Mouse (Mus musculus): ENCODE measurements around the gene Serpina16.
"Not testable (repeated sequence)": the region's sequence is repeated elsewhere in the genome, so short reads cannot be mapped to it uniquely, and the experiment has no call there.

The Serpina16 gene

GRCm38 (mm10) chr12:103676039-103676438 lies at the start of gene Serpina16:
Serpina16 (minus strand) TSS chr12:103676139.
- DNase-seq, result no peak

DNA sequence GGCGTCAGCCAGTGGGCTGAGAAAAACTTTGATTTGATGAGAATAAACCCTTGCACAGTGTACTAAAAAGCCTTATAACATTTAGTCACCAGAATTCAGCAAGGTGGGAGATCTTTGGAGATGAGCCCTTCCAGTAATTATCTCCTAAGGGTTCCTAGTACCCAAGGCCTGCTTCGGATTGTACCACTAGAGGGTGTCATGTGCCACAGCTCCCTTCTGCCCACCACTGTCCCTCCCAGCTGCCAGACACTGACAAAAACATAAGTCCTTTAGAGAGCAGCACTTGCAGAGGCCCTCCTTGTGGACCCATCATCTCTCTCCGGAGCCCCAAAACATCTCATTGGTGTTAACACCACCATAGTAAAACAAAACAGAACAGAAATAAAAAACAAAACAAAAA lies 35.6 kb upstream of the Serpina16 start:
- no peak for DNase-seq

GRCm38 (mm10) chr12:103710405-103710804 lies 34.5 kb upstream of the Serpina16 start:
- no peak for DNase-seq

DNA sequence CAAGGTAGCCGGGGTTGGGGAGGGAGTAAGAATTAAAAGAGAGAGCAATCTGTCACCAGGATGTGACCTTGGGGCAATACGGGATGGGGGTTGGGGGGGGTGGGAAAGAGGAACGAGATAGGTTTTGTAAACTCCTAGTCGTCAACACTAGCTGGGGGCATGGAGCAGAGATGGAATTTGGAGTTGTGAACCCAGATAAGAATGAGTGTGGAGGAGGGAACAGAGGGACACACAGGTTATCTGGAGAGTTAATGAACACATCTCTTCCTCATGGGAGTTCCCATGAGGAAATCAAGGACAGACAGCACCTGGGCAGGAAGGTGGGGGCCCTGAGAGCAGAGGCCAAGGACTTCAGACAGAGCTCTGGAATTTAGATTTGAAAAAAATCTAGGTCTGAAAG lies 30.2 kb upstream of the Serpina16 start:
- DNase-seq, result no peak

GRCm38 (mm10) chr12:103705547-103705946 lies 29.6 kb upstream of the Serpina16 start:
- DNase-seq, result peak; percentile 14

DNA sequence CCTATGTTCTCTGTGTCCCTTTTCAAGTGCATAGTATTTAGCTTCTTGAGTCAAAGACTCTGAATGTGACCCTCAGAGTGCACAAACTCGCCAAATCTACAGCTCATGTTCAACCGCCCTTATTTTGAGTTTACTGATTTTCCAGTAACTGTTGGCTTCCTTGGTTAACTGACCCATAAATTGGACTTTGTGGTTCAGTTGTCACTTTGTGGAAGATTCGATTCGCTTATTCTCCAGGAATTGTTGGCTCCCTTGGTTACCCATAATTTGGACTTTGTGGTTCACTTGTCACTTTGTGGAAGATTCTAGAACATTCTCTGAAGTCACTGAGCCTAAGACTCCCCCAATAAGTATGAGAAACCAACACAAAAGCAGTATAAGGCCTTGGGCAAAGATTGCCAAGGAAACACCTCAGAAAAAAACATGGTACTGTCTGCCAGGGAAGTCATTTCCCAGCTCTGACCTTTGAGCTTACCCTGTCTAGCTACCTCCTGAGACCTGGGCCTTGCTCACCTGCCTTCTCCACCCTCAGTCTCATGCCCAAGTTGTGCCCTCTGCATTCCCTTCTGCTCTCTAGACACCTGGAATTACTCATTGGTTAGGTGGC lies 24.3 kb upstream of the Serpina16 start:
- peak; percentile 80 for DNase-seq

DNA sequence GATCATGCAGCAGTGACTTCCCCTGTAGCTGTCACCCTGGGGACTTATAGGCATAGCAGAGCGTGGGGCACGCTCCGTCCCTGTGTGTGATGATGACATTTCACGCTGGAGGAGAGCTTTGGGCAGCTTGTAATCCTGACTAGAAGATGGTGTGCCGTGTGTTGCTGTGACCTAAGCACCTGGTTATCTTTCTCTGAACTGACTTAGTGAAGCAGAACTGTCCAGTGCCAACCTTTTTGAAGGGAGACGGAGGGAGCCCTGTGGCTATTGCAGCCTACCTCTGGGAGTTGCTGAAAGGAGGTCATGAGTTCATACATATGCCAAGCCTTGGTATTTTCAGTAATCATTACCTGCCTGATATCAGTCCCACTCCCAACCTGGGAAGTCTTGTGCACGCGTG lies 19.5 kb upstream of the Serpina16 start, which contains the start of gene Serpina1f:
Gene Serpina1f (minus strand): TSS at position 101 of the 400 bp plus-strand sequence.
- no peak for DNase-seq

DNA sequence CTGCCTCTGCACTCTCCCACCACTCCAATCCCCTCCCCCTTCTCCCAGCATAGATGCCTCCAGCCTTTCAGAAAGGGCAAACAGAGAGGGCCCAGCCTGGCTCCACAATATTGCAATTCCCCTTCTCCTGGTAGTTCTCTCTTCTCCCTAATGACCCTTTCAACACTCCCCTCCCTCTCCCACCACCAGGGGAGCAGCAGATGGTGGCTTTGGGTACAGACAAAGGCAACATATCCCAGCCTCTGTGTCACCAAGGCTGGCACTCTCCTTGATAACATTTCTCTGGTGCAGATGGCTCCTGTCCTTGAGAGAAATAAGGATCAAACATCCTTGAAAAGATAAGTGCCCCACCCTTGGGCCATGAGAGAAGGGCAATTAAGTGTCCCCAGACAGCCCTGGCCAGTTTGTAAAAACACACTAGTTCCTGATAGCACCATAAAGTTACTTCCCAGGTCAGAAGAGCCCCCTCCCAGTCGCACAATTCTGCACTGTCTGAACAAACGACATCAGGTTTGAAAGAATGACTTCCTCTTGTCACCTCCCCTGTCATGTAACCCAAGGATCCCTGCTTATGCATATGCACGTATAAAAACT lies 12.4 kb upstream of the Serpina16 start:
- no peak for DNase-seq

GRCm38 (mm10) chr12:103687021-103687420 lies 11.1 kb upstream of the Serpina16 start:
- DNase-seq, result peak; percentile 25

DNA sequence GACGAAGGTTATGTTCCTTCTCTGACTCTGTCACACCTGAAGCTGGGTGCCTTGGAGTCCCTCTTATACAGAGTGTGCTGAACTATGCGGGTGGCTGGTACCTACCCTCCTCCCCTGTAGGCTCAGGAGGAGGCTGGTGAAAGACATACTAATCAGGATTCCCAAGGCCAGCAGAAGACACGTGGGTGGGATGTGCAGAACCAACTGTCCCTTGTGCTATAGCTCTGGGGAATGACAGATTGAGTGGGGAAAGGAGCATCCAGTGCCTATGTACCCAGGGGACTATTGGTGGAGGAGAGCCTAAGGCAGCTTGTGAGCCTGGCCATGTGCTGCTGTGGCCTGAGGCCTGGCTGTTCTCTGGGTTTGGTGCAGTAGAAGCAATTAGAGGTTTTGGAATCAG lies 10.1 kb upstream of the Serpina16 start:
- no peak for DNase-seq

GRCm38 (mm10) chr12:103685386-103685785 lies 9.4 kb upstream of the Serpina16 start:
- DNase-seq, result no peak

- no peak for DNase-seq
These were observed 7.8 kb upstream of the Serpina16 start for GRCm38 (mm10) chr12:103683775-103684174.

GRCm38 (mm10) chr12:103681739-103682138 lies 5.8 kb upstream of the Serpina16 start:
- peak; percentile 26 for DNase-seq

GRCm38 (mm10) chr12:103681169-103681568 lies 5.2 kb upstream of the Serpina16 start:
- DNase-seq, result no peak

GRCm38 (mm10) chr12:103679853-103680252 lies 3.9 kb upstream of the Serpina16 start:
- DNase-seq, result not testable (repeated sequence)

DNA sequence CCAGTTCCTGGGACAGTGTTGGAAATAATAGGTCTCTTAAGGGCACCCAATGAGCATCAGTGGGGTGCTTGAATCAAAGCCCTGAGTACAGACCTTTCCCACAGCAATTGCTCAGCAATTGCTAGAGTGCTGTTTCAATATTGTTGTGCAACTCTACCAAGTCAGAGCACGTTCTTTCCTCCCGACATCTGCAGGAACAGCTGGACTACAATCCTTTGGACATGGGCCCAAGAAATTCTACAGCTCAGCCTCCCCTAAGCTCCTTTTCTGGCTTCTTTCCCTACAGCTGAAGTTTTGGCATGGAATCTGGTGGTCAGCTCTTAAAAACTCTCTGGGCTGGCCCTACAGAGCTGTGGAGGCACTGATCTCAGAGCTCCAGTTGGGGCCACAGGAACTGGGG lies 2.8 kb downstream of the Serpina16 start:
- no peak for DNase-seq

GRCm38 (mm10) chr12:103671483-103671882 lies 4.5 kb downstream of the Serpina16 start:
- DNase-seq, result no peak

GRCm38 (mm10) chr12:103670964-103671363 lies 5.0 kb downstream of the Serpina16 start:
- DNase-seq, result no peak

- DNase-seq, result no peak
These were observed 5.6 kb downstream of the Serpina16 start for GRCm38 (mm10) chr12:103670344-103670743.

- DNase-seq, result no peak
These were observed 10.7 kb downstream of the Serpina16 start for GRCm38 (mm10) chr12:103665286-103665685.

- DNase-seq, result not testable (repeated sequence)
These were observed 13.9 kb downstream of the Serpina16 start for GRCm38 (mm10) chr12:103662053-103662452.

DNA sequence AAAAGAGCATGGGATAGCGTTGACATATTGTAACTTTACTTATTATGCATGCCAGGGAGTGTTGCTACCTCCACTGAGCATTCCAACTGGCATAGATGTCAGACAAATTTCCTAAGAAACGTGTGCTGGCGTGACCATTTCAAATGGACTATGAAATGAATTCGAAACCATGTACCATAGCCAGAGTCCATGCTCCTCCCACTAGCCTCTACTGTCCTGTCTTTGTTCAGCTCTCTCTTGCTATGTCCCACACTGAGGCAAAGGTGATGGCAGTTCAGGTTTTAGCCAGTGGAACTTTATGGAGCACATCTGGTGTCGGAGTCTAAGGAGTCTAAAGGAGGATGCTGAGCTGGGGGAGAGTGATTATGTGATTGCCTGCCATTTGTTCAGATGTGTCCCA lies 15.9 kb downstream of the Serpina16 start:
- DNase-seq, result peak; percentile 20

GRCm38 (mm10) chr12:103659171-103659570 lies 16.8 kb downstream of the Serpina16 start:
- DNase-seq, result no peak

DNA sequence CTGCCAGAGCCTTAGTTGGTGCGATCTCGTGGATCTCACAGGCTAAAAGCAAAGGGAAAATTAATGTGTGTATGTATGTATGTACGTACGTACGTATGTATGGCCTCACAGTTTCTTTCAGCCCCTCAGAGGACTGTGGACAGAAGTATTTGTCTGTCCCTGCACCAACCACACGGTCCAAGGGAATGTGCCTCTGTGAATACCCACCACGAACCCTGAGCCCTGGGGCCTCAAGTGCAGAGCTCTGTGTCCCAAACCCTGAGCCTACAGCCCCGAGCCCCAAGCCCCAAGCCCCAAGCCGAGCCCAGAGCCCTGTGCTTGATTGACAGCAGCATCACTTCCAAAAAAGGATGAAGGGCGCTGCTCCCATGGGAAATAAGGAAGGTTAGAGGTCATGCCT lies 17.9 kb downstream of the Serpina16 start:
- no peak for DNase-seq

Measured in kidney, adult 11 months (tissue).